Mouse (Mus musculus): Measurements from ENCODE around the gene Arhgap35.
A peak's percentile ranks its signal among the peaks of the same experiment; 100 is the strongest.

Gene Arhgap35

GRCm38 (mm10) chr7:16466565-16466964 is 148.2 kb downstream of the Arhgap35 start:
- DNase-seq (ENCODE audit: low read depth, low spot score) = no peak

- DNase-seq (ENCODE audit: low read depth, low spot score) = no peak
Measured at GRCm38 (mm10) chr7:16465568-16465967, 149.2 kb downstream of the Arhgap35 start.

- DNase-seq (ENCODE audit: low read depth, low spot score) = peak; percentile 68
Measured at GRCm38 (mm10) chr7:16465160-16465559, 149.6 kb downstream of the Arhgap35 start.

GRCm38 (mm10) chr7:16463214-16463613 is 151.6 kb downstream of the Arhgap35 start:
- peak; percentile 69 for DNase-seq (ENCODE audit: low read depth, low spot score)

- no peak for DNase-seq (ENCODE audit: low read depth, low spot score)
Measured at GRCm38 (mm10) chr7:16461705-16462104, 153.1 kb downstream of the Arhgap35 start.

GRCm38 (mm10) chr7:16461151-16461550 is 153.6 kb downstream of the Arhgap35 start:
- no peak for DNase-seq (ENCODE audit: low read depth, low spot score)

GRCm38 (mm10) chr7:16460566-16460965 is 154.2 kb downstream of the Arhgap35 start:
- DNase-seq (ENCODE audit: low read depth, low spot score) = no peak

GRCm38 (mm10) chr7:16456289-16456688 is 158.5 kb downstream of the Arhgap35 start:
- no peak for DNase-seq (ENCODE audit: low read depth, low spot score)

- DNase-seq (ENCODE audit: low read depth, low spot score) = no peak
Measured at GRCm38 (mm10) chr7:16455016-16455415, 159.8 kb downstream of the Arhgap35 start.

GRCm38 (mm10) chr7:16453118-16453711 is 161.6 kb downstream of the Arhgap35 start:
- no peak for DNase-seq (ENCODE audit: low read depth, low spot score)

- DNase-seq (ENCODE audit: low read depth, low spot score) = peak; percentile 75
Measured at GRCm38 (mm10) chr7:16452587-16453073, 162.2 kb downstream of the Arhgap35 start, which contains the start of gene Tmem160. Gene Tmem160, plus strand, starts transcription at chr7:16452779.

GRCm38 (mm10) chr7:16451656-16452055 is 163.1 kb downstream of the Arhgap35 start:
- DNase-seq (ENCODE audit: low read depth, low spot score) = no peak

Data from retina, postnatal 7 days (tissue).